Mouse (Mus musculus): ENCODE results near the gene Dpm3.

The Dpm3 gene

DNA sequence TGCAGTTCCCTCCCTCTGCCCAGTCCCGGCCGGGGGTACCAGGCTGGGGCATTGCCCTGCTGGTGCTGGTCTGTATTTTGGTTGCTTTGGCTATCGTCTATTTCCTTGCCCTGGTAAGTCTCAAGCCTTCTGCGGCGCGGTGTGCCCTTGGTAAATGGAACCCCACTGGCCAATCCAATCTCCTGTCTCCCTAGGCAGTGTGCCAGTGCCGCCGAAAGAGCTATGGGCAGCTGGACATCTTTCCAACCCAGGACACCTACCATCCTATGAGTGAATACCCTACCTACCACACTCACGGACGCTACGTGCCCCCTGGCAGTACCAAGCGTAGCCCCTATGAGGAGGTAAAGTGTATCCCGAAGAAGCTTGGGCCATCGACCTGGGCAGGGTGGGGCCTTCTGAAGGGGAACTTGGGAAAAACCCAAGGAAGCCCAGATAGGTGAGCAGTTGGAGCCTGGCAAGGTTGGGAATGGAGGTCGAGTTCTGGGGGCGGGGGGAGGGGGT, 27.3 kb upstream of the Dpm3 start:
- no peak for DNase-seq (ENCODE audit: low read depth, low spot score)

DNA sequence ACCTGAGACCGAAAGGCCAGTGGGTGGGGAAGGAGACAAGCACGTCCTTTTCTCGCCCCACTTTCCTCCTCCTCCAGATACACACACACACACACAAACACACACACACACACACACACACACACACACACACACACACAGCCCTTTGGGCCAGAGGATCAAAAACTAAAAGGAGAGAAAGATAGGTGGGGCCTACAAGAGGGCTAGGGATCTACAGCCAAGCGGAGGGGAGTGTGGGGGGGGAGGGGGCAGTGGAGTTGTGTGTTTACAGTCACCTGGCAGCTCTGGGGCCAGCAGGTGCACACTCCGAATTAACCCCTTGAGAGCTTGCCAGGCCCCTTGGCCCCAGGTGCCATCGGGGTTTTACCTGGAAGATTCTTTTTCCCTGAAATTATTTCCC, 26.5 kb upstream of the Dpm3 start:
- DNase-seq (ENCODE audit: low read depth, low spot score), result no peak

DNA sequence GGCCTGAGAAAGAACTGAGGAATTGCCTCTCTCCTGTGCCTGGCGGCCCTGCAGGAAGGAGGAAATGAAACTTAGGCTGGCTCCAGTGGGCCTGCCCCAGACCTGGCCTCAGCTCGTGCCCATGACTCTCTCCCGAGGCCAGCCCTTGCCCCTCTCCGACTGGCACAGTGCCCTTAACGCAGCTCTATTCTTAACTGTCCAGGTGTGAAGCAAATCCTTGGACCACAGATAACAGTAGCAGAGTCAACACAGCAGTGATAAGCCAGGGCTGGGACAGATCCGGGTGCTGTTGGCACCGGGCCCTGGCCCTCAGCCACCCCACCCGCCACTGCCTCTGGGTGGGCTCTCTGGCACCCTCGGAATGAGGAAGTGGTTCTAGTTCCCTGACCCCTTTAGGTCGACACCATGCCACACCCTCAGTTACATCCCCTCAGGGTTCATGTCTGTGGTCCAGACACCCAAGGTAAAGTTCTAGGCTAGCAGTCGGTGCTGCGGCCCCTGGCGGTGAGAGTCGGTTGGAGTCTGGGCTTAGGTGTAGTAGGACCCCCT, 25.5 kb upstream of the Dpm3 start:
- no peak for DNase-seq (ENCODE audit: low read depth, low spot score)

DNA sequence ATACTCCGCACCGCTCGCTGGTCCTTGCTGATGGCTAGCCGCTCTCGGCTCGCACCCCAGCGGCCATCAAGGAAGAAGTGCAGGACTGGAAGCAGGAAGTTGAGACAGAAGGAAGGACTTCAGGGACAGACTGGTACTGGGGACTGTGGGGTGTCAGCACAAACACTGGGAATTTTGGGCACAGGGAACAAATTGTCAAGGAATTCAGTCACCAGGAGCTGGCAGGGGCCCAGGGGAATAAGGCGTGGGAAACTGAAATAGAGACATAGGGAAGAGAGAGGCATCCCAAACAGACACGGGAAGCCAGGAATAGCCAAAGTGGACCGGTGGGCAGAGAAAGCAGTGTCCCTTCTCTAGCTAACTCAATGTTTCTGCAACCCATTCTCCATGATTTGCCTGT, 22.6 kb upstream of the Dpm3 start:
- DNase-seq (ENCODE audit: low read depth, low spot score), result no peak

DNA sequence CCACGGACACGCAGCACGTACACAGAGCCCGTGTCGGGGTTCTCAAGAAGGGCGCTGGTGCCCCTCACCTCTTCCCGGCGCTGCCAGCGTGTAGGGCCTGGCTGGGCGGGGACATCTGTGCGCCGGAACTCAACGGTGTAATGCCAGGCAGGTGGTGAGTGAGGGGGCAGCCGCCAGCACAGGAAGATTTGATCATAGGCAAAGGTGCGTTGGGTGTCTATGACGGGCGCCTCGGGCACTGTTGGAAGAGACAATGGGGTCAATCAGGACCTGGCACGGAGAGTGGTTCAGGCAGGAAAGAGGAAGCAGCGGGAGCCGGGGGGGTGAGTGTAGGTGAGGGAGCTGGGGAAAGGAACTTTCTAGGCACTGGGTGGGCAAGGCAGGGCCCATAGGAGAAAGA, 21.5 kb upstream of the Dpm3 start:
- DNase-seq (ENCODE audit: low read depth, low spot score), result no peak

DNA sequence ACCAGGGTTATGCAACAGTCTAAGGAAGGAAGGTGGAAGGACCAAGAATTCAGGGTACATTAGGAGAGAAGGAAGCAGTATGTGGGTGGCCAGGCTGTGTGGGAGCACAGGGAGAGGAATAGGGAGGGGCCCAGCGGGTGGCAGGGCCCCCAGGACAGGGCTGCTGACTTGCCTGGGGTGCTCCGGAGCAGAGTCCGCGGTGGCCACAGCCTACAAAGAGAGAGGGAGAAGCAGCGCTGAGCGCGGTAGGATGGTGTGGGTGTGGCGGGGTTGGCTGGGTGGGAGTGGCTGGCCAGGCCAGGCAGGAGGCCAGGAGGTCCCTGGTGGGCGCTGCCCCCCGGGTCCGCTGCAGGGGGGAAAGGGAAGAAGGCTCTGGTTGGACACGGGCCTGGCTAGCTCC, 20.7 kb upstream of the Dpm3 start:
- no peak for DNase-seq (ENCODE audit: low read depth, low spot score)

DNA sequence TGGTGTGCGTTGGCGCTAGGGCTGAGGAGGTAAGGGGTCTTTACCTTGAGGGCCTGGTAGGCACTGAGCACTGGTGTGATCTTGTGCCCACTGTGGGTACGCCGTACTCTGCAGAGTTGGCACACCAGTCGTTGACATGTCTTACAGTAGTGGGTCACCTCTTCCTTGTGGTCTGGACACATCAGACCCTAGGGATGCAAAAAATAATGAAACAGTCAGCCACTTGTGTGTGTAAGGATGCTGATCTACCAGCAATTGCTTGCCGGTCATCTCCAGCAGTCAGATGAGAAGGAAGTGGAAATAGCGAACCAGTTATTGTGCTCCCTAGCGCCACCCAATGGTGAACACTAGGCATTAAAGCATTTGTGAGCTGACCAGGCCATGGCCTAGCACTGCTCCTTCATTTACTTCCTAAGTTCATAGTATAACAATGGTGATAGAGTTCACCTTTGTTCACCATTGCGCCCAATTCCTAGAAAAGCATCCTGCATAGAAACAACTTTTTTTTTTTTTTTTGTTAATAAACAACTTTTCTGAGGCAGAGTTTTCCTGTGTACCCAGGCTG, 16.7 kb upstream of the Dpm3 start:
- no peak for DNase-seq (ENCODE audit: low read depth, low spot score)

DNA sequence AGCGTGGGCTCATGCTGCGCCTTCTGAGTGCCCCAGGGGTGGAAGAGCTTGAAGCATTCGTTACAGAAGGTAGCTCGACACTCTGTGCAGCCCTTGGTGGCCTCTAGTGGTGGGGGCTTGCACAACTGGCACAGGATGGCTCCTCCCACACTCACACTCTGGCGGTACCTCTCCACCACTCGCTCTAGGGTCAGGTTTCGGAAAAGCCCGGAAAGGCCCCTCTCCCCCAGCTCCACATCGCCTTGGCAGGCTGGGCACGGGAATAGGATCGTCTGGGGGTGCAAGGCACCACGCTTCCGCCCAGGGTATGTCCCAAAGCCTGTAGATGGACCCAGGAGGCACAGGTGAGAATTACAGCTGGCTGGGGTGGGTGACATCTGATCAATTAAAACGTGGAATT, 15.5 kb upstream of the Dpm3 start:
- no peak for DNase-seq (ENCODE audit: low read depth, low spot score)

DNA sequence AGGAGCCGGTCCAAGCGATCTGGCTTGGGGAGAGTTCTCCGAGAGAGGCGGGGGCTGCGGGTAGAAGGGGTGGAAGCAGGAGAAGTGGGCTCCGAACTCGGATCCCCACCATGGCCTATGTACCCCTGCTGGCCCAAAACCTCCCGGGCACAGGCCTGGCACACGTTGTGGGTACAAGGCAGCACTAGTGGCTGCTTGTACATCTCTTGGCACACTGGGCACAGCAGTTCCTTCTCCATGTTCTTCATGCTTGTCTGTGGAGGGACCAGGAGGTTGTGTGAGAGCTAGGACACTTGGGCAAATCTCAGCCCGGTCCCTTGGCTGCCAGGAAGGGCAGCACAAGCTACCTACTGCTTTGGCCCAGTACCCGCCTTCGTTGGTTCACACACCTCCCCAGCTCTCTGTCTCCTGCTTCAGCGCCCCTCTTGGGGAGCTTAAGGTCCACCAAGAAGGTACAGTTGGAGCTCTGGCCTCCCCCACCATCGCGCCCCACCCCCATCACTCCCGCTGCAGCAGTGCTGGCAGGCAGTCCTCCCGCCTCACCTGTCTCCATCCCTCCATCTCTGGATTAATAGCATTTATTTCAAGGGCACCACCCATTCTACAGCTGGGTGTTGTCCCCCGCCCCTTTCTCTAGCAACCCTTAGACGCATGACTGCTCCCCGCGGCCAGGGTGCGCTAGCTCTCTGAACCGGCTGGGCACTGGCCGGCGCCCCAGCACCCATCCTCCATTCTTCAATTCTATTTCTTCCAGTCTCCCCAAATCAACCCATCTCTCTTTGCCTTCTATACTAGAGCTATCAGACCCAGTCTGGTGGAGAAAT, 14.8 kb upstream of the Dpm3 start:
- DNase-seq (ENCODE audit: low read depth, low spot score), result no peak

DNA sequence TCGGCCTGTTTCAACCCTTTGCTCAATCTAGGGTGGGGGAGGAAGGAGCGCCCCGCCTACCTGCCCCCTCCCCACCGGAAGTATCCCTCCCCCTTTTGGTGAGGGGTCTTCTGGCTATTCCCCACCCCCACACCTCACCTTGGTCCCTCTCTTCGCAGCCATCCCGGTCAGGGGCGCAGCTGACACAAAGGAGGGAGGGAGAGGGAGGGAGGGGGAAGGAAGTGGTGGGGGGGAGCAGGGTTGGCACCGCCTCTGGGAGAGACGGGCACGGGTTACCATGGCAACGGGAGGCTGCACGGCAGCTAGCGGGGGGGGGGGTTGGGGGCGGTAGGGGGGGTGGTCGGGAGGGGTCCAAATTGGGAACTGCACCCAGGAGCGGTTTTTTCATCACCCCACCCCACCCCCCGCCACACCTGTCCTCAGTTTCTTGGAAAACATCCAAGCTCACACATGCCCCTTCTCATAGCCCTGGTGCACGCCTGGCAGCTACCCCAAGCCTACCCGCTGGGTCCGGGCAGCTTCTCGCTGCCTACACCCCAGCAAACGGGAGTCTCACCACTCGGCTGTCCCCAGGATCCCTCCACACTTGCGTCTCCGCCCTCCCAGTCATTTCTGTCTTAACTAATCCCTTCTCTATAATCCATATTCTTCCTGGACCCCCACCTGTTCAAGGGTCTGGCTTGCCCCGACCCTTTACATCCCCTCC, 14.0 kb upstream of the Dpm3 start:
- no peak for DNase-seq (ENCODE audit: low read depth, low spot score)

DNA sequence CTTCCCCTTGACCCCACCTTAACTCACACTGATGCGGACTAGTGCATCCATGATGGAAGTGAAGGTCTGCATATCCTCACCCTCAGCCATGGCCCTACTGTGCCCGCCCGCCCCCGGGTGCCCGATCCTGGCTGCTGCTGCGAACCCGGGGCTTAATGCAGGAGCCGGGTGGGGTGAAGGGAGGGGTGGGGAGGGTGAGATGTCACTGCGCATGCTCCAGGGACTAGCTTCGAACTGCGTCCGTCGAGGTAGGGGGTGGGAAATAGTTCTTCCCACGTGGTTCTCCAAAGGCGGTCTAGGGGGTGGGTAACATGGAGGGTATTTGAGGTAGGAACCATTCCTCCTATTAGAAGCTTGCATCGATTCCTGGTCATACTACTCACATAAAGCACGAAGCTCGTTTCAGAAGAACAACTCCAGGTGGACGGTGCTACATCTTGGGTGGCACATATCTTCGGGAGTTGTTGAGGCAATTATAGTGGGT, 13.4 kb upstream of the Dpm3 start, which contains the start of gene Krtcap2:
Gene Krtcap2 (plus strand): TSS at position 279 of the 484 bp plus-strand sequence.
- DNase-seq (ENCODE audit: low read depth, low spot score), result no peak

DNA sequence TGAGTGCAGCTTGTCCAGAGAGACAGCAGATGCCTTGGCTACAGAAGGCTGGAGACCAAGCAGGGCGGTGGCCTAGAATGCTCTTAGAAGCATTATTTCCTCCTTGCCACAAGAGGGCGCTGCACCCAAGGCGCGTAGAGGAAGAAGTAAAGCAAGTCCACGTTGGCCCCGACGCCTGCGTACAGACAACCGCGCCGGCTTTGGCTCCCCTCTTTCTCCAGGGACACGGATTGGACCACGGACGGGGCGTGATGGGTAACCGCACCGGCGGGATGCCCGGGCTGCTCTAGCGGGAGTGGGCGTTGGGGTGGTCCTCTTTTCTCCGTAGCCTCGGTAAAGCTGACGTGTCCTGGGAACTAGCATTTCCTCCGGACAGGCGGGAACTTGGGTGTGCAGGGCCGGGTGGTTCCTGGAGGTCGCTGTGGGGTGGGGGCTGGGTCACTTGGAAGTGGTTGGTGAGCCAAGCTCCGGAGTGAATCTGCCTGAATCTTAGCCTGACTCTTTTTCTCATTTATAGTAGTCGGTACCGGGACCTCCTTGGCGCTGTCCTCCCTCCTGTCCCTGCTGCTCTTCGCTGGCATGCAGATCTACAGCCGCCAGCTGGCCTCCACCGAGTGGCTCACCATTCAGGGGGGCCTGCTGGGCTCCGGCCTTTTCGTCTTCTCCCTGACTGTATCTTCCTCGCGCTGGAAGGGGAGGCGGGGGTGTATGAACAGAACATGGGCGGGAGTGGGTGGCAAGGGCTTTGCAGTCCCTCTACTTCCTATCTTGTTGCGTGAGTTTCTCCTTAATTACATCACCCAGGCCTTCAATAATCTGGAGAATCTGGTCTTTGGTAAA, 12.7 kb upstream of the Dpm3 start, which contains the start of gene Trim46:
Gene Trim46 (minus strand): TSS at position 49 of the 840 bp plus-strand sequence.
- DNase-seq (ENCODE audit: low read depth, low spot score), result peak; percentile 73

DNA sequence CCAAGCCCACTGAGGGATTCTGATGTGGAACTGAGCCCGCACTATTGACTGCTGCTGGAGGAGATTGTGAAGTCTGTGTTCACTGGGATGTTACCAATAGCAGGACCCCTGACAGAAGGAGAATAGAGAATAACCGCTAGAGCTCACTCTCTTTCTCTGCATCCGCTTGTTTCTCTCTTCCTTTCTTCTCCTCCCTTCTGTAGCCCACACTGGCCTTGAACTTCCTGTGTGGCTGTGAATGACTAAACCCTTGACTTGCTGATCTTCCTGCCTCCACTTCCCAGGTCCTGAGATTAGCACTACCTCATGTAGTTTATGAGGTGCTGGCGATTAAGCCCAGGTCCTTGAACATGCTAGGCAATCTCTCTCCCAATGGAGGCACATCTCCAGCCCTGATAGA, 11.7 kb upstream of the Dpm3 start:
- no peak for DNase-seq (ENCODE audit: low read depth, low spot score)

DNA sequence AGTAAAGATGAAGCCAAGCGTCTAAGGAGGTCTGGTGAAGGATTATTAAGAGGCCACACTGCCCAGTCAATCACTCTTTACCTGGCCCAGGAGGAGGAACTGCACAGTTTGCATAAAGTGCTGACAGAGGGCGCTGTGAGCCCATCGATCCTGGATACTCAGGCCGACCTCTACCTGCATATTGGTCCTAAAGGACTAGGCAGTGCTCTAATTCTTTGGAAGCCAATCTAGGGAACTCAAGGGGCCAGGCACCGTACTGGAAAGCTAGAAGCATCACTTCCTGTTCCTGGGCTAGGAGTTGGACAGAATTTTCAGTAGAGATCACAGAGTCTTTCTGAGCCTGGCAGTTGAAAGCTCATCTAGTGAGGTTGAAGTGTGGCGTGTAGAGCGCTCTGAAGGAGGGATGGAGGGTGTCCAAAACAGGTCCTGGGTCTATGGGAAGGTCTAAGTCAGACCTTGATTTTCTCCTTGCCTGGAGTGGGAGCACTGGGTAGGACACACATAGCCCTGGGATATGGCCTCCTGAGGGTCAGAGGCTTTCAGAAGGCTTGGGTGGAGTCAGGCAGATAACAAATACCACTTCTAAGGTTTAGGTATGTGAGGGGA, 8.6 kb upstream of the Dpm3 start:
- DNase-seq (ENCODE audit: low read depth, low spot score), result no peak

DNA sequence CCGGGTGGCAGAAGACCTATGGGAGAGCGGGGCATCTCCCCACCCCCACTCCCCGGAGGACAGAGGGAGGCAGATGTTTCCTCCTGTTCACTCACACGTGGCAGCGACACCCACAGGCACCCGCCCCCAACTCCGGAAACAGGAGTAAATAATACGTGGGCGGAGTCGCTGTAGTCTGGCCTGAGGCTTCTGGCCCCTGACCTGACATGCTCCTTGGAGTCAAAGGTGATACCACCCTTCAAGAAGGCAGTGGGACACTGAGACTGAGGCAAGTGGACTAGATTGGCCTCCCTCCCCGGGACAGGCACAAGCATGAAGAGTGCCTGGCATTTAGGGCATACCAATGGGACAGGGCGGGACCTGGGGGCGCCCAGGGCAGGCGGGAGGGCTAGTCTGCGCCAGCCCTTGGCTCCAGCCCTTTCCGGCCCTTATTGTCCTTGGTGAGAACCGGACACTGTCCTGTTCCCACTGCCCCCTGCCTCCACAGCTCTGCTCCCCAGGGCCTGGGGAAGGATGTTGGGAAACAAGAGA, 7.7 kb upstream of the Dpm3 start:
- DNase-seq (ENCODE audit: low read depth, low spot score), result no peak

DNA sequence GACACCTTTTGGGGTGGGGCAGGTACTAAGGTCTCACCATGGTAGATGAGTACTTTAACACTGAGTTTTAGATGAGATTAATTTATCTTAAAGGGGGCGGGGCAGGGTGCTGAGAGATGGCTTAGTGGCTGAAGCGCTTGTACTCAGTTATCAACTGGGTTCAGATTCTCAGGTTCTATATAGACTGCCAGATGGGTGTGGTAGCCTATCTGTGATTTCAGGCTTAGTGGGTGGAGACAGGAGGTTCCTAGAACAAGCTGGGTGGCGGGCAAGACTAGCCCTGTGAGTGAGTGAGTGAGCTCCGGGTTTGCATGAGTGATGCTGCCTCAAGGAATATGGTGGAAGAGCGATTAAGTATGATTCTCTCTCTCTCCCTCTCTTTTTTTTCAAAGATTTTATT, 4.2 kb upstream of the Dpm3 start:
- no peak for DNase-seq (ENCODE audit: low read depth, low spot score)

DNA sequence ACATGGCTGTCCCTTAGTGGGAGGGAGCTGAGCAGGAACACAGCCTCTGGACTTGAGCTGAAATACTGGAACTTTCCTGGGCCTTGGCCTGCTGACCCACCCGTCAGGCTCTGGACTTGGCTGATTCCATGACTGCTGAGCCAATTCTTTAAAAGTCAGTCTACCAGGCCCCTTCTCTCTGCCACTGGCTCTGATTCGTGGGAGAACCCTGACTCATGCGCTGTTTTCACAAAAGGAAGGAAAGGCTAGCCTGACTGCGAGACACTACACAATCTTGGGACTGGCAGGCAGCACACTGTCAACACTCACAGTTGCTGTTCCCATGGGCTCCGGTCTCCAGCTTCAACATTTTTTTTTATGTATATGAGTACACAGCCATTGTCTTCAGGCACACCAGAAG, 3.0 kb upstream of the Dpm3 start:
- DNase-seq (ENCODE audit: low read depth, low spot score), result no peak

DNA sequence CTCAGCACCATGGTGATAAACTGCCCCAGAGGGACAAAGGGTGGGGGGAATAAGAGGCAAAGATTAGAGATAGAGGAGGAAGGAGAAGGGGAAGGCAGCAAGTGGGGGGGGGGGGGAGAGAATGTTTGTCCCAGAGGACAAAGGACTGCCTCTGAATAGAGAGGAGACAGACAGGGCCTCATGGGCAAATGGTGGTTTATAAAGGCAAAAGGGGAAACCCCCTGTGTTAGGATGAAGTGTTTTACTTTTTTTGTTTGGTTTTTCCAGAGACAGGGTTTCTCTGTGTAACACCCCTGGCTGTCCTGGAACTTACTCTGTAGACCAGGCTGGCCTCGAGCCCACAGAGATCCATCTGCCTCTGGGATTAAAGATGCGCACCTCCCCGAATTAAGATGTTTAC, 1.1 kb downstream of the Dpm3 start:
- no peak for DNase-seq (ENCODE audit: low read depth, low spot score)

DNA sequence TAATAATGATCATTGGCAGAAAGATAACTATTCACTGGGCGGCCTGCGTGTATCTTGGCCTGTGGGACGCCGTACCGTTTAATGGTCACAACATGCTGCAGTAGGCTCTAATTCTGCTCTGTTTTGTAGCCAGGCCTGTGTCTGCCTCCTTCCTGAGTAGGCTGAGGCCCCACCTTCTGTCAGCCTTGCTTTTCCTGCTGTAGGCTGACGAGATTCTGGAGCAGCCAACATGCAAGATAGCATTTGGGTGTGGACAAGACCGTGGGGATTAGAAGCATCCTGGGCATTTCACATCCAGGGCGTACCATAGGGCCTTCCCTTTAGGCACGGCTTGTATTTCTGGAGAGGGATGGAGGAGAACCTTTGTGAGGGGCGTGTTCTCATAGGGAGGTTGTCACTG, 3.3 kb downstream of the Dpm3 start:
- no peak for DNase-seq (ENCODE audit: low read depth, low spot score)

DNA sequence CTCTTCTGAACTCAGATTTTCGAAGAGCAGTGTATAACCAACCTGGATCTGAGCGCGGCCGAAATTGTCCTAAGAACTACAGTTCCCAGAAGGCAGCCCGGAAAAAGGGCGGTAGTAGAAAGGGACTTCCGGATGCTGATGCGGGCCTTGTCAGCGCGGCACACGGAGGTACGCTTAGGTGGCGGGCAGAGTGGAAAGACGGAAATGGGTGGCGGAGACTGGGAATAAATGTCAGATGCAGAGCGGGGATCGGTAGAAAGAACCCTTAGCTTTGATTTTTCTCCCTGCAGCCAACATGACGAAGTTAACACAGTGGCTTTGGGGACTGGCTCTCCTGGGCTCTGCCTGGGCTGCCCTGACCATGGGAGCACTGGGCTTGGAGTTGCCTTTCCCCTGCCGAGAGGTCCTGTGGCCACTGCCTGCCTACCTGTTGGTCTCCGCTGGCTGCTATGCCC, 7.3 kb downstream of the Dpm3 start:
- no peak for DNase-seq (ENCODE audit: low read depth, low spot score)

Data from WW6 (cell line).